Mouse (Mus musculus): Measurements from ENCODE around the gene Wdr74. TPM values are rescaled to one million over a fixed set of nuclear protein-coding genes. Genes with fewer than 3 reads are reported as not detected.
A peak's percentile ranks its signal among the peaks of the same experiment; 100 is the strongest.

Gene Wdr74
- polyA plus RNA-seq, 1 experiment from 2014 or later = 89.0 TPM

- Histone ChIP-seq H3K9me3 (replicated peaks) (no peaks in the 10 kb centered on the region), H3K4me2 (replicated peaks) (peak within 1 kb of the TSS; percentile 88), H3K27ac (replicated peaks) (peak within 1 kb of the TSS; percentile 99), H3K4me1 (peaks cover 25% of the 10 kb centered on the region), H3K4me3 (replicated peaks) (peak within 1 kb of the TSS; percentile 78), H3K9ac (peak within 1 kb of the TSS; percentile 95), H3K27me3 (no peaks in the 10 kb centered on the region), H3K36me3 (peaks cover 33% of the 10 kb centered on the region)
- under 1% methylated on average over 68 of the region's 68 CpGs for WGBS
- ATAC-seq (ENCODE audit: insufficient number of reproducible peaks, low FRiP score, low TSS enrichment, low read depth) = peak; percentile 93
These were observed 38.6 kb downstream of the Wdr74 start, which contains the start of gene Tmem179b for GRCm38 (mm10) chr19:8774086-8774835. TSS of gene Tmem179b (minus strand) at chr19:8774467.

GRCm38 (mm10) chr19:8774951-8775421, 39.4 kb downstream of the Wdr74 start:
- Histone ChIP-seq H3K27me3 (no peaks in the 10 kb centered on the region), H3K36me3 (peaks cover 30% of the 10 kb centered on the region), H3K4me2 (replicated peaks) (peak overlapping the region; percentile 88), H3K4me1 (peaks cover 25% of the 10 kb centered on the region), H3K27ac (replicated peaks) (peak overlapping the region; percentile 99), H3K9me3 (replicated peaks) (no peaks in the 10 kb centered on the region), H3K9ac (peak overlapping the region; percentile 95), H3K4me3 (replicated peaks) (peak overlapping the region; percentile 78)
- peak; percentile 22 for ATAC-seq (ENCODE audit: insufficient number of reproducible peaks, low FRiP score, low TSS enrichment, low read depth)
- WGBS = 4% methylated on average over 20 of the region's 20 CpGs

GRCm38 (mm10) chr19:8786008-8786781, 50.6 kb downstream of the Wdr74 start, which contains the start of gene Taf6l:
TSS of gene Taf6l (minus strand) at chr19:8786417.
- H3K36me3 ChIP-seq = peaks cover 34% of the 10 kb centered on the region
- under 1% methylated on average over 32 of the region's 32 CpGs for WGBS
- H3K27me3 ChIP-seq = no peaks in the 10 kb centered on the region
- peak; percentile 98 for ATAC-seq (ENCODE audit: insufficient number of reproducible peaks, low FRiP score, low TSS enrichment, low read depth)
- peaks cover 10% of the 10 kb centered on the region for H3K4me1 ChIP-seq
- peak within 1 kb of the TSS; percentile 90 for H3K27ac ChIP-seq (replicated peaks)
- H3K4me2 ChIP-seq (replicated peaks) = peak within 1 kb of the TSS; percentile 72
- H3K4me3 ChIP-seq (replicated peaks) = peak within 1 kb of the TSS; percentile 81
- peak within 1 kb of the TSS; percentile 65 for H3K9ac ChIP-seq
- no peaks in the 10 kb centered on the region for H3K9me3 ChIP-seq (replicated peaks)

- Histone ChIP-seq H3K27me3 (no peaks in the 10 kb centered on the region), H3K4me2 (replicated peaks) (no peak overlapping the region), H3K36me3 (peaks cover 25% of the 10 kb centered on the region), H3K9ac (no peak overlapping the region), H3K9me3 (replicated peaks) (no peaks in the 10 kb centered on the region), H3K27ac (replicated peaks) (no peak overlapping the region), H3K4me1 (peaks cover 10% of the 10 kb centered on the region), H3K4me3 (replicated peaks) (no peak overlapping the region)
- 24% methylated on average over 3 of the region's 3 CpGs for WGBS
- no peak for ATAC-seq (ENCODE audit: insufficient number of reproducible peaks, low FRiP score, low TSS enrichment, low read depth)
These were observed 52.9 kb downstream of the Wdr74 start for GRCm38 (mm10) chr19:8788521-8788920.

- Histone ChIP-seq H3K9me3 (replicated peaks) (no peaks in the 10 kb centered on the region), H3K4me1 (peaks cover 10% of the 10 kb centered on the region), H3K36me3 (peaks cover 28% of the 10 kb centered on the region), H3K4me3 (replicated peaks) (no peak overlapping the region), H3K27me3 (no peaks in the 10 kb centered on the region), H3K27ac (replicated peaks) (no peak overlapping the region), H3K4me2 (replicated peaks) (no peak overlapping the region), H3K9ac (no peak overlapping the region)
- WGBS = 53% methylated on average over 1 of the region's 1 CpGs
- no peak for ATAC-seq (ENCODE audit: insufficient number of reproducible peaks, low FRiP score, low TSS enrichment, low read depth)
These were observed 53.5 kb downstream of the Wdr74 start for GRCm38 (mm10) chr19:8789171-8789570.

GRCm38 (mm10) chr19:8790171-8790570, 54.5 kb downstream of the Wdr74 start:
- ATAC-seq (ENCODE audit: insufficient number of reproducible peaks, low FRiP score, low TSS enrichment, low read depth) = no peak
- H3K27ac ChIP-seq (replicated peaks) = no peak overlapping the region
- no peak overlapping the region for H3K4me3 ChIP-seq (replicated peaks)
- no peaks in the 10 kb centered on the region for H3K27me3 ChIP-seq
- H3K36me3 ChIP-seq = peaks cover 38% of the 10 kb centered on the region
- no peaks in the 10 kb centered on the region for H3K9me3 ChIP-seq (replicated peaks)
- H3K4me1 ChIP-seq = peaks cover 7% of the 10 kb centered on the region
- no peak overlapping the region for H3K9ac ChIP-seq
- no peak overlapping the region for H3K4me2 ChIP-seq (replicated peaks)
- 80% methylated on average over 7 of the region's 7 CpGs for WGBS

Small RNA genes lying within 50 kb of the gene (microRNA-seq; reads per million reads assigned to microRNA genes)
- gene Mir6992 (ENCODE audit: borderline number of aligned reads) = not detected

Other genes starting within 250 kb of the Wdr74 start
- 0.16 TPM in 1 of 2 replicates, not detected in the other for gene Slc22a8, start 144.6 kb upstream of the Wdr74 start, polyA plus RNA-seq (2015; fragmentation: Nextera tagmentation; extraction: Ambion mirVana)
- gene Slc22a6, start 117.8 kb upstream of the Wdr74 start, polyA plus RNA-seq (2015; fragmentation: Nextera tagmentation; extraction: Ambion mirVana) = 0.05 and 0.13 TPM in 2 replicates
- 0.76 and 0.83 TPM in 2 replicates for gene Chrm1, start 72.0 kb upstream of the Wdr74 start, polyA plus RNA-seq (2015; fragmentation: Nextera tagmentation; extraction: Ambion mirVana)
- gene Slc3a2, start 12.5 kb upstream of the Wdr74 start, polyA plus RNA-seq (2015; fragmentation: Nextera tagmentation; extraction: Ambion mirVana) = 122 and 128 TPM in 2 replicates
- 0.70 and 1.2 TPM in 2 replicates for gene 1700092M07Rik, start 4.9 kb downstream of the Wdr74 start, polyA plus RNA-seq (2015; fragmentation: Nextera tagmentation; extraction: Ambion mirVana)
- 168 and 175 TPM in 2 replicates for gene Stx5a, start 5.6 kb downstream of the Wdr74 start, polyA plus RNA-seq (2015; fragmentation: Nextera tagmentation; extraction: Ambion mirVana)
- 175 and 192 TPM in 2 replicates for gene Nxf1, start 21.2 kb downstream of the Wdr74 start, polyA plus RNA-seq (2015; fragmentation: Nextera tagmentation; extraction: Ambion mirVana)
- gene Tmem223, start 35.2 kb downstream of the Wdr74 start, polyA plus RNA-seq (2015; fragmentation: Nextera tagmentation; extraction: Ambion mirVana) = 172 and 173 TPM in 2 replicates
- 82.8 and 88.3 TPM in 2 replicates for gene Tmem179b, start 38.6 kb downstream of the Wdr74 start, polyA plus RNA-seq (2015; fragmentation: Nextera tagmentation; extraction: Ambion mirVana)
- gene Taf6l, start 50.6 kb downstream of the Wdr74 start, polyA plus RNA-seq (2015; fragmentation: Nextera tagmentation; extraction: Ambion mirVana) = 27.3 and 30.0 TPM in 2 replicates
- 153 and 160 TPM in 2 replicates for gene Polr2g, start 62.8 kb downstream of the Wdr74 start, polyA plus RNA-seq (2015; fragmentation: Nextera tagmentation; extraction: Ambion mirVana)
- 5.6 and 5.9 TPM in 2 replicates for gene Zbtb3, start 66.7 kb downstream of the Wdr74 start, polyA plus RNA-seq (2015; fragmentation: Nextera tagmentation; extraction: Ambion mirVana)
- 53.0 and 58.4 TPM in 2 replicates for gene Ttc9c, start 83.5 kb downstream of the Wdr74 start, polyA plus RNA-seq (2015; fragmentation: Nextera tagmentation; extraction: Ambion mirVana)
- gene Hnrnpul2, start 84.2 kb downstream of the Wdr74 start, polyA plus RNA-seq (2015; fragmentation: Nextera tagmentation; extraction: Ambion mirVana) = 6.0 and 7.1 TPM in 2 replicates
- not detected in 2 replicates for gene AC129217.1, start 93.9 kb downstream of the Wdr74 start, polyA plus RNA-seq (2015; fragmentation: Nextera tagmentation; extraction: Ambion mirVana)
- gene Bscl2, start 101.6 kb downstream of the Wdr74 start, polyA plus RNA-seq (2015; fragmentation: Nextera tagmentation; extraction: Ambion mirVana) = 68.8 and 78.0 TPM in 2 replicates
- 5.1 and 7.5 TPM in 2 replicates for gene Gng3, start 103.4 kb downstream of the Wdr74 start, polyA plus RNA-seq (2015; fragmentation: Nextera tagmentation; extraction: Ambion mirVana)
- 2.0 and 3.5 TPM in 2 replicates for gene Lrrn4cl, start 114.9 kb downstream of the Wdr74 start, polyA plus RNA-seq (2015; fragmentation: Nextera tagmentation; extraction: Ambion mirVana)
- gene Ubxn1, start 135.7 kb downstream of the Wdr74 start, polyA plus RNA-seq (2015; fragmentation: Nextera tagmentation; extraction: Ambion mirVana) = 177 and 194 TPM in 2 replicates
- gene Uqcc3, start 145.1 kb downstream of the Wdr74 start, polyA plus RNA-seq (2015; fragmentation: Nextera tagmentation; extraction: Ambion mirVana) = 63.3 and 65.1 TPM in 2 replicates
- gene Lbhd1, start 147.9 kb downstream of the Wdr74 start, polyA plus RNA-seq (2015; fragmentation: Nextera tagmentation; extraction: Ambion mirVana) = 58.7 and 61.4 TPM in 2 replicates
- gene Gm49403, start 148.1 kb downstream of the Wdr74 start, polyA plus RNA-seq (2015; fragmentation: Nextera tagmentation; extraction: Ambion mirVana) = not detected in 2 replicates
- 82.8 and 84.2 TPM in 2 replicates for gene 1810009A15Rik, start 153.0 kb downstream of the Wdr74 start, polyA plus RNA-seq (2015; fragmentation: Nextera tagmentation; extraction: Ambion mirVana)
- gene Gm49416, start 153.1 kb downstream of the Wdr74 start, polyA plus RNA-seq (2015; fragmentation: Nextera tagmentation; extraction: Ambion mirVana) = 0.24 TPM in 1 of 2 replicates, not detected in the other
- gene Ints5, start 157.2 kb downstream of the Wdr74 start, polyA plus RNA-seq (2015; fragmentation: Nextera tagmentation; extraction: Ambion mirVana) = 42.7 and 45.8 TPM in 2 replicates
- gene Ganab, start 162.2 kb downstream of the Wdr74 start, polyA plus RNA-seq (2015; fragmentation: Nextera tagmentation; extraction: Ambion mirVana) = 99.0 and 104 TPM in 2 replicates
- 51.5 and 53.3 TPM in 2 replicates for gene B3gat3, start 184.5 kb downstream of the Wdr74 start, polyA plus RNA-seq (2015; fragmentation: Nextera tagmentation; extraction: Ambion mirVana)
- 4.2 and 4.5 TPM in 2 replicates for gene Rom1, start 193.5 kb downstream of the Wdr74 start, polyA plus RNA-seq (2015; fragmentation: Nextera tagmentation; extraction: Ambion mirVana)
- 41.3 and 43.1 TPM in 2 replicates for gene Eml3, start 193.7 kb downstream of the Wdr74 start, polyA plus RNA-seq (2015; fragmentation: Nextera tagmentation; extraction: Ambion mirVana)
- gene Mta2, start 206.0 kb downstream of the Wdr74 start, polyA plus RNA-seq (2015; fragmentation: Nextera tagmentation; extraction: Ambion mirVana) = 155 and 156 TPM in 2 replicates
- gene Tut1, start 218.0 kb downstream of the Wdr74 start, polyA plus RNA-seq (2015; fragmentation: Nextera tagmentation; extraction: Ambion mirVana) = 31.0 and 32.8 TPM in 2 replicates
- 443 and 458 TPM in 2 replicates for gene Eef1g, start 231.2 kb downstream of the Wdr74 start, polyA plus RNA-seq (2015; fragmentation: Nextera tagmentation; extraction: Ambion mirVana)

All from embryonic facial prominence, embryonic 15.5 days (tissue).